Mouse (Mus musculus): ENCODE results near the gene Mkrn1. TPM values are rescaled to one million over a fixed set of nuclear protein-coding genes. Genes with fewer than 3 reads are reported as not detected.
"Not testable (repeated sequence)": the region's sequence is repeated elsewhere in the genome, so short reads cannot be mapped to it uniquely, and the experiment has no call there.

Gene Mkrn1
- polyA plus RNA-seq, 1 experiment from 2014 or later: 100 TPM

DNA sequence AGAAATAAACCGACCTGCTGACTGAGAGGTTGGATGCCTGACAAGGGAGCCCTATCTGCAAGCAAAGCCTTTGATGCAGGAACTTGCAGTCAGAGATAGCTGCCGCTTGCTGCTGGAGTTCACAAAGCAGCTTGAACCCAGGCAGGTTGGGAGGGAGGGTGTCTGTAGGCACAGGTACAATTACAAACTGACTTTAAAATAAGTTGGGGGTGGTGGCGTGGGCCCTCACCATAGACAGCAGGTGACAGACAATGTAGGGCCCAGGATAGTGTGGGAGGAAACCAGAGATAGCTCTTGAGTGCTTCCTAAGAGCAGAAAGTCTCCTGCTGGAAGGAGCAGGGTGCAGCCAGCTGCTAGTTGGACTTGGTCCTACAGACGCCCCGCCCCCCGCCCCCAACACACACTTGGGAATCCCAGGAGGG, 2.9 kb upstream of the Mkrn1 start:
- Histone ChIP-seq H3K9ac (ENCODE audit: low read length) (no peak overlapping the region), H3K4me2 (ENCODE audit: low read depth, low read length) (no peak overlapping the region), H3K27me3 (ENCODE audit: control insufficient read depth, insufficient read depth, low read length) (peaks cover 9% of the 10 kb centered on the region), H3K36me3 (ENCODE audit: control insufficient read depth, insufficient read depth) (no peaks in the 10 kb centered on the region), H3K27ac (ENCODE audit: low read length) (no peak overlapping the region), H3K9me3 (replicated peaks; ENCODE audit: control insufficient read depth, low read length) (no peaks in the 10 kb centered on the region), H3K4me3 (ENCODE audit: low read length) (no peak overlapping the region), H3K4me1 (ENCODE audit: control insufficient read depth, insufficient read depth, low read length) (peaks cover 7% of the 10 kb centered on the region)
- WGBS: 49% methylated on average over 6 of the region's 6 CpGs
- ATAC-seq (replicated peaks; ENCODE audit: extremely low read depth, insufficient read depth, low FRiP score): no peak

DNA sequence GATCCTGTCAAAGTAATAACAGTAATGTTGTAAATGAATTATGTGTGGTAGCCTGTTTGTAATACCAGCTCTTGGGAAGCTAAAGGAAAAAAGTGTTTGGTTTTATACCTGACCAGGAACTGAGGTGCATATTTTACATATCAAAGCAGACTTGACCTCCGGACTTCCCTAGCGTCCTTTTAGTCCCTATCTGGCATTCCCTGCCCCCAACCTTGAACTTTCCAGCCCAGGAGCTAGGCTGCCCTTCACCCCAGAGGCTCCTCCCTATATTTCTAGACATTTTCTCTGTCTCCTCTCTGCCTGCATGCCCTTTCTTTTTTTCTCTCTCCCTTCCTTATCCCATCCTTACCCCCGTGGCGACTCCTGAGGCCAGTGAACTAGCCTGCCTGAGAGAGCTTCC, 605 bp upstream of the Mkrn1 start:
- peaks cover 9% of the 10 kb centered on the region for H3K27me3 ChIP-seq (ENCODE audit: control insufficient read depth, insufficient read depth, low read length)
- H3K4me2 ChIP-seq (ENCODE audit: low read depth, low read length): no peak overlapping the region
- no peak for ATAC-seq (replicated peaks; ENCODE audit: extremely low read depth, insufficient read depth, low FRiP score)
- H3K4me3 ChIP-seq (ENCODE audit: low read length): no peak overlapping the region
- WGBS: 41% methylated on average over 4 of the region's 4 CpGs
- no peak overlapping the region for H3K27ac ChIP-seq (ENCODE audit: low read length)
- H3K36me3 ChIP-seq (ENCODE audit: control insufficient read depth, insufficient read depth): no peaks in the 10 kb centered on the region
- H3K9me3 ChIP-seq (replicated peaks; ENCODE audit: control insufficient read depth, low read length): no peaks in the 10 kb centered on the region
- no peak overlapping the region for H3K9ac ChIP-seq (ENCODE audit: low read length)
- H3K4me1 ChIP-seq (ENCODE audit: control insufficient read depth, insufficient read depth, low read length): peaks cover 7% of the 10 kb centered on the region

- Histone ChIP-seq H3K9me3 (replicated peaks; ENCODE audit: control insufficient read depth, low read length) (no peaks in the 10 kb centered on the region), H3K4me1 (ENCODE audit: control insufficient read depth, insufficient read depth, low read length) (peaks cover 7% of the 10 kb centered on the region), H3K27me3 (ENCODE audit: control insufficient read depth, insufficient read depth, low read length) (peaks cover 9% of the 10 kb centered on the region), H3K4me3 (ENCODE audit: low read length) (peak overlapping the region; percentile 87), H3K4me2 (ENCODE audit: low read depth, low read length) (peak overlapping the region; percentile 84), H3K27ac (ENCODE audit: low read length) (no peak overlapping the region), H3K36me3 (ENCODE audit: control insufficient read depth, insufficient read depth) (no peaks in the 10 kb centered on the region), H3K9ac (ENCODE audit: low read length) (peak overlapping the region; percentile 83)
- ATAC-seq (replicated peaks; ENCODE audit: extremely low read depth, insufficient read depth, low FRiP score): no peak
- under 1% methylated on average over 43 of the region's 43 CpGs for WGBS
Observed at GRCm38 (mm10) chr6:39419386-39419850, 844 bp downstream of the Mkrn1 start.

GRCm38 (mm10) chr6:39416654-39417053, 3.6 kb downstream of the Mkrn1 start:
- not testable (repeated sequence) for H3K9ac ChIP-seq (ENCODE audit: low read length); H3K9me3 ChIP-seq (replicated peaks; ENCODE audit: control insufficient read depth, low read length); H3K27ac ChIP-seq (ENCODE audit: low read length); H3K4me1 ChIP-seq (ENCODE audit: control insufficient read depth, insufficient read depth, low read length); H3K36me3 ChIP-seq (ENCODE audit: control insufficient read depth, insufficient read depth); H3K4me3 ChIP-seq (ENCODE audit: low read length); ATAC-seq (replicated peaks; ENCODE audit: extremely low read depth, insufficient read depth, low FRiP score); H3K4me2 ChIP-seq (ENCODE audit: low read depth, low read length); H3K27me3 ChIP-seq (ENCODE audit: control insufficient read depth, insufficient read depth, low read length)

GRCm38 (mm10) chr6:39415762-39416161, 4.5 kb downstream of the Mkrn1 start:
- Histone ChIP-seq H3K9me3 (replicated peaks; ENCODE audit: control insufficient read depth, low read length) (no peaks in the 10 kb centered on the region), H3K4me2 (ENCODE audit: low read depth, low read length) (no peak overlapping the region), H3K9ac (ENCODE audit: low read length) (no peak overlapping the region), H3K4me1 (ENCODE audit: control insufficient read depth, insufficient read depth, low read length) (peaks cover 7% of the 10 kb centered on the region), H3K27ac (ENCODE audit: low read length) (no peak overlapping the region), H3K4me3 (ENCODE audit: low read length) (no peak overlapping the region), H3K27me3 (ENCODE audit: control insufficient read depth, insufficient read depth, low read length) (peaks cover 3% of the 10 kb centered on the region; the same call in 1 of the 2 replicates), H3K36me3 (ENCODE audit: control insufficient read depth, insufficient read depth) (no peaks in the 10 kb centered on the region)
- 53% methylated on average over 3 of the region's 5 CpGs for WGBS
- ATAC-seq (replicated peaks; ENCODE audit: extremely low read depth, insufficient read depth, low FRiP score): no peak

DNA sequence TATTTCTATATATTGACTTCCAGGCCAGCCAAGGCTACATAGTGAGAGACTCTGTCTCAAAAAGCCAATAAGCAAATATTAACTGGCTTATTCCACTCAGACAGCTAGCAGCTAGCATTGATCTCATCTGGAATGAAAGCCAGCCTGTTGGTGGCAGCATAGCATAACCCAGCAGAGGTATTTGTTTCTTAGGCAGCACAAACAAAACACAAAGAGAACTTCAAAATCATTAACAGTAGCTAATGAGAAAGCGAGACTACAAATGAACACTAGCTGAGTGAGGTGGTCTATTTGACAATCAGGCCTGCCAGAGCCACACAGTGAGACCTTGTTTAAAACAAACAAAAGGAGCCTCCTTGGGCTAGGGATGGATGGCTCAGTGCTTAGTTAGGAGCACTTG, 6.2 kb downstream of the Mkrn1 start:
- H3K9ac ChIP-seq (ENCODE audit: low read length): no peak overlapping the region
- no peaks in the 10 kb centered on the region for H3K36me3 ChIP-seq (ENCODE audit: control insufficient read depth, insufficient read depth)
- peaks cover 3% of the 10 kb centered on the region for H3K4me1 ChIP-seq (ENCODE audit: control insufficient read depth, insufficient read depth, low read length)
- no peak for ATAC-seq (replicated peaks; ENCODE audit: extremely low read depth, insufficient read depth, low FRiP score)
- no peak overlapping the region for H3K4me3 ChIP-seq (ENCODE audit: low read length)
- no peak overlapping the region for H3K27ac ChIP-seq (ENCODE audit: low read length)
- 90% methylated on average over 1 of the region's 1 CpGs for WGBS
- H3K27me3 ChIP-seq (ENCODE audit: control insufficient read depth, insufficient read depth, low read length): peaks cover 3% of the 10 kb centered on the region; the same call in 1 of the 2 replicates
- no peak overlapping the region for H3K4me2 ChIP-seq (ENCODE audit: low read depth, low read length)
- H3K9me3 ChIP-seq (replicated peaks; ENCODE audit: control insufficient read depth, low read length): no peaks in the 10 kb centered on the region

DNA sequence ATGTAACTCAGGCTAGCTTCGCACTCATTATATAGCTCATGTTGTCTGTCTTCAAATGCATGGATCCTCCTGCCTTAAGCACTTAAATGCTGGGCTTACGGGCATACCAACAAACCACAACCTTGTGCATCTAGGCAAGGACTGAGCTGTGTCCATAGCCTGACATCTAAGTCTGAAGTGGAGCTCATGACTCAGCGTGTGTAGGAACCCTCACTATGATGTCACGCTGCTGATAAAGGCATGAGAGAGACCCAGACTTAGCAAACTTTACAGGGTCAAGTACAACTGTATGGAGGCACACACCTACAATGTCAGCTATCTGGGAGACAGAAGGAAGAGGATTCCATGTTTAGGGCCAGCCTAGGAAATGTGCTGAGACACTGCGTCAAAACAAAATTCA, 13.8 kb downstream of the Mkrn1 start:
- Histone ChIP-seq H3K27me3 (ENCODE audit: control insufficient read depth, insufficient read depth, low read length) (no peaks in the 10 kb centered on the region), H3K9ac (ENCODE audit: low read length) (no peak overlapping the region), H3K27ac (ENCODE audit: low read length) (no peak overlapping the region), H3K4me1 (ENCODE audit: control insufficient read depth, insufficient read depth, low read length) (no peaks in the 10 kb centered on the region), H3K36me3 (ENCODE audit: control insufficient read depth, insufficient read depth) (peaks cover 6% of the 10 kb centered on the region; the same call in 1 of the 2 replicates), H3K4me2 (ENCODE audit: low read depth, low read length) (no peak overlapping the region), H3K9me3 (replicated peaks; ENCODE audit: control insufficient read depth, low read length) (no peaks in the 10 kb centered on the region), H3K4me3 (ENCODE audit: low read length) (no peak overlapping the region)
- no peak for ATAC-seq (replicated peaks; ENCODE audit: extremely low read depth, insufficient read depth, low FRiP score)
- WGBS: 76% methylated on average over 5 of the region's 5 CpGs

DNA sequence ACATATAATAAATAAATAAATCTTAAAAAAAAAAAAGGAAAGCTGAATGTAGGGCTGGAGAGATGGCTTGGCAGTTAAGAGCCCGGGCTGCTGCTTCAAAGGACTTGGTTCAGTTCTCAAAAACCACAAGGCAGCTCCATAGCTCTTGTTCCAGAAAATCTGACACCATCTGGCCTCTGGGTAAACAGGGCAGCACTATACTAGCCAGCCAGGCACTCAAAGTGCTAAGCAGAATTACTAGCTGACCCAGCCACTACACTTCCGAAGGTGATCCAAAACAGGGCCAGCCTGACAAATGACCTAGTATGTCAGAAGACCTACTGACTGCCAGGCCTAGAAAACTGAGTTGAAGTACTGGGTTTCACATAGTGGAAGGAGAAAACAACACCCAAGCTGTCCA, 17.1 kb downstream of the Mkrn1 start:
- H3K36me3 ChIP-seq (ENCODE audit: control insufficient read depth, insufficient read depth): peaks cover 8% of the 10 kb centered on the region; the same call in 1 of the 2 replicates
- 85% methylated on average over 2 of the region's 2 CpGs for WGBS
- no peak for ATAC-seq (replicated peaks; ENCODE audit: extremely low read depth, insufficient read depth, low FRiP score)
- H3K4me3 ChIP-seq (ENCODE audit: low read length): no peak overlapping the region
- H3K9ac ChIP-seq (ENCODE audit: low read length): no peak overlapping the region
- H3K9me3 ChIP-seq (replicated peaks; ENCODE audit: control insufficient read depth, low read length): no peaks in the 10 kb centered on the region
- no peaks in the 10 kb centered on the region for H3K4me1 ChIP-seq (ENCODE audit: control insufficient read depth, insufficient read depth, low read length)
- no peaks in the 10 kb centered on the region for H3K27me3 ChIP-seq (ENCODE audit: control insufficient read depth, insufficient read depth, low read length)
- H3K4me2 ChIP-seq (ENCODE audit: low read depth, low read length): no peak overlapping the region
- H3K27ac ChIP-seq (ENCODE audit: low read length): no peak overlapping the region

DNA sequence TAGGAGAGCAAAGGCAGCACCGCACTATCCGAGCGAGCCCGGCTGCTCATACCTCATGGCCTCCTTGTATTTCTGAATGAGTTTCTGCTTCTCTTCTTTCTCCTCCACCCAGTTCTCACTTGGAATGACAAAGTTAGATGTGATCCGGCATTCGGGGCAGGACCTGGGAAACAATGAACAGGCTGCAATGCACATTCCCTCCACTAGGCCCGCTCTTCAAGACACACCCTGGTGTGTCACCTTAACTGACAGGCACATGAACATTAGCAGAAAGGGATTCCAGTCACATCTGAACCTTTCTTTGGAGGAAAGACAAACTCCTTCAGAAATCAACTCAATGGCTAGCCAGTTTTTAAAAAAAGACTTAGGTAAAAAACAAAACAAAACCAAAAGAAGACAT, 19.9 kb downstream of the Mkrn1 start:
- Histone ChIP-seq H3K36me3 (ENCODE audit: control insufficient read depth, insufficient read depth) (peaks cover 8% of the 10 kb centered on the region; the same call in 1 of the 2 replicates), H3K4me1 (ENCODE audit: control insufficient read depth, insufficient read depth, low read length) (no peaks in the 10 kb centered on the region), H3K27me3 (ENCODE audit: control insufficient read depth, insufficient read depth, low read length) (no peaks in the 10 kb centered on the region), H3K9me3 (replicated peaks; ENCODE audit: control insufficient read depth, low read length) (no peaks in the 10 kb centered on the region), H3K4me2 (ENCODE audit: low read depth, low read length) (no peak overlapping the region), H3K9ac (ENCODE audit: low read length) (no peak overlapping the region), H3K27ac (ENCODE audit: low read length) (no peak overlapping the region), H3K4me3 (ENCODE audit: low read length) (no peak overlapping the region)
- 72% methylated on average over 7 of the region's 7 CpGs for WGBS
- no peak for ATAC-seq (replicated peaks; ENCODE audit: extremely low read depth, insufficient read depth, low FRiP score)
